In genomic region chr4:115984967-115985366, GRCm38 (mm10) we compare ENCODE assay signal across 10 mouse cellular contexts. TPM values are rescaled to one million over a fixed set of nuclear protein-coding genes. Genes with fewer than 3 reads are reported as not detected.
DNase-seq lines count a peak whose midpoint lies in the region; ATAC-seq and TF ChIP-seq lines count a peak whose summit lies in the region.
"Had no signal": no experiment of that assay in that cellular context is flagged by ENCODE, and none has a peak within 500 bp of the region (broad histone marks: within the 10 kb centered on the region; RNA-seq: fewer than 3 reads in every experiment).

No protein-coding gene starts in this region.

- no peak overlapping the region for H3K27ac ChIP-seq in kidney, postnatal 0 days
- H3K27ac ChIP-seq in liver, postnatal 0 days (ENCODE audit: low read depth), result no peak overlapping the region

- H3K36me3 ChIP-seq in kidney, postnatal 0 days (ENCODE audit: insufficient read depth, low read length), result no peaks in the 10 kb centered on the region
- H3K36me3 ChIP-seq in liver, postnatal 0 days (replicated peaks; ENCODE audit: insufficient read depth, low read length), result no peaks in the 10 kb centered on the region

- POLR2A ChIA-PET in Patski (lab: Charles Lee), result no interaction called here

- no peaks in the 10 kb centered on the region for H3K4me1 ChIP-seq in kidney, postnatal 0 days (replicated peaks; ENCODE audit: insufficient read depth, low read length)
- H3K4me1 ChIP-seq in liver, postnatal 0 days (ENCODE audit: insufficient read depth), result 0 out of 2 replicates have a peak, but pooled peaks cover 4% of the 10 kb centered on the region

- no peak for TF ChIP-seq EP300 in liver, postnatal 0 days (IDR thresholded peaks at IDR 0.05; ENCODE audit: low read depth)

- H3K4me2 ChIP-seq in kidney, postnatal 0 days (ENCODE audit: low read length), result no peak overlapping the region
- H3K4me2 ChIP-seq in liver, postnatal 0 days (ENCODE audit: low read depth, low read length), result no peak overlapping the region

- no peak for ATAC-seq in kidney, postnatal 0 days (replicated peaks; ENCODE audit: low FRiP score, low read depth)
- ATAC-seq in Patski, result no peak
- no peak; the same call in 1 of the 2 replicates for ATAC-seq in liver, postnatal 0 days
- no peak for ATAC-seq in activated CD4-positive, CD25-positive, alpha-beta regulatory T cell, adult 4 months

- no peak overlapping the region for H3K9ac ChIP-seq in kidney, postnatal 0 days (ENCODE audit: low read depth, low read length)
- no peak overlapping the region for H3K9ac ChIP-seq in liver, postnatal 0 days (replicated peaks)

- CTCF ChIA-PET in Patski (lab: Charles Lee), result interaction anchor here (1.3 to 1.7 kb wide), 3 partner anchors 13 to 81 kb away, joined by 3 to 8 read pairs (median 7); no protein-coding TSS in a partner anchor

- no peak overlapping the region for H3K4me3 ChIP-seq in kidney, postnatal 0 days (replicated peaks; ENCODE audit: low read depth, low read length)
- H3K4me3 ChIP-seq in liver, postnatal 0 days (ENCODE audit: low read depth, low read length), result no peak overlapping the region

- TF ChIP-seq CTCF in kidney, postnatal 0 days (IDR thresholded peaks at IDR 0.05; ENCODE audit: low read depth), result peak; percentile 53
- TF ChIP-seq CTCF in Patski (IDR thresholded peaks at IDR 0.05), result peak; percentile 30
- TF ChIP-seq CTCF in liver, postnatal 0 days (IDR thresholded peaks at IDR 0.05; ENCODE audit: low read depth), result peak; percentile 36

- WGBS in kidney, postnatal 0 days, result 42% methylated on average over 8 of the region's 8 CpGs
- 36% methylated on average over 8 of the region's 8 CpGs for WGBS in liver, postnatal 0 days (ENCODE audit: insufficient replicate concordance)

- H3K27me3 ChIP-seq in kidney, postnatal 0 days (ENCODE audit: insufficient read depth, low read length), result peaks cover 15% of the 10 kb centered on the region
- peaks cover 11% of the 10 kb centered on the region for H3K27me3 ChIP-seq in Patski
- peaks cover 11% of the 10 kb centered on the region for H3K27me3 ChIP-seq in liver, postnatal 0 days (ENCODE audit: insufficient read depth, low read length)

- in situ Hi-C loops in Patski (cut with MboI; ENCODE audit: low pct_unique_long_range_greater_than_20kb), result loop anchor here (5.0 kb wide), 2 partner anchors 83 to 253 kb away; no protein-coding TSS in a partner anchor

- peak; percentile 68 for DNase-seq in kidney, postnatal 0 days (ENCODE audit: low spot score)
- DNase-seq in kidney, adult 11 months, result no peak
- peak; percentile 40 for DNase-seq in CD4-positive helper T cell, adult 2 months (ENCODE audit: low read depth, low spot score)
- no peak for DNase-seq in Patski (ENCODE audit: low read depth, low spot score)
- DNase-seq in liver, postnatal 0 days, result peak; percentile 41
- no peak for DNase-seq in layer of hippocampus, adult 9-11 months
- DNase-seq in gastrocnemius, postnatal 25 days, result no peak
- DNase-seq: adrenal gland, adult 2 months had no signal

- no peaks in the 10 kb centered on the region for H3K9me3 ChIP-seq in kidney, postnatal 0 days (replicated peaks; ENCODE audit: low read length)
- no peaks in the 10 kb centered on the region for H3K9me3 ChIP-seq in liver, postnatal 0 days (ENCODE audit: low read length)

RNA-seq across cellular contexts. Expression of gene Faah, which starts 32.8 kb away (rescaled TPM):
- polyA plus RNA-seq in kidney, postnatal 0 days (2015; fragmentation: Nextera tagmentation; extraction: Ambion mirVana), result 13.8 and 16.9 TPM in 2 replicates
- 3.4 TPM for polyA plus RNA-seq in Patski (2021)
- polyA plus RNA-seq in liver, postnatal 0 days (2015; fragmentation: Nextera tagmentation; extraction: Ambion mirVana), result 31.4 and 34.2 TPM in 2 replicates
- polyA plus RNA-seq in activated CD4-positive, CD25-positive, alpha-beta regulatory T cell, adult 4 months (2017; shearing (Covaris generic)), result 10 to 100 TPM; 35.9 to 43.4 TPM
- total RNA-seq in gastrocnemius, postnatal 25 days (2021), result under 1 TPM; 0.35 to 0.46 TPM

RNA-seq across cellular contexts. Expression of gene Dmbx1, which starts 45.2 kb away (rescaled TPM):
- not detected in 2 replicates for polyA plus RNA-seq in kidney, postnatal 0 days (2015; fragmentation: Nextera tagmentation; extraction: Ambion mirVana)
- polyA plus RNA-seq in Patski (2021), result not detected
- polyA plus RNA-seq in liver, postnatal 0 days (2015; fragmentation: Nextera tagmentation; extraction: Ambion mirVana), result not detected in 2 replicates
- not detected for polyA plus RNA-seq in activated CD4-positive, CD25-positive, alpha-beta regulatory T cell, adult 4 months (2017; shearing (Covaris generic))
- not detected for total RNA-seq in gastrocnemius, postnatal 25 days (2021)
- total RNA-seq: adrenal gland, adult 2 months had no signal
- polyA plus RNA-seq: adrenal gland, adult 2 months; urinary bladder, adult 2 months had no signal

Comparison
In these comparisons a context has a peak if more than half of its experiments do, and no peak if none do; other contexts are left out.
1. DNase-seq: peak in kidney, postnatal 0 days (single experiment), CD4-positive helper T cell, adult 2 months (single experiment) and liver, postnatal 0 days (single experiment); none in kidney, adult 11 months (single experiment), Patski (single experiment), layer of hippocampus, adult 9-11 months (single experiment) and gastrocnemius, postnatal 25 days (single experiment).
2. Peak in every context shown above with its lines, with median percentiles within 50 percentile points of each other: CTCF ChIP-seq.